Mouse (Mus musculus) intestine, postnatal 0 days (tissue): ENCODE results near the gene Pole4. TPM values are rescaled to one million over a fixed set of nuclear protein-coding genes. Genes with fewer than 3 reads are reported as not detected.
"Not testable (repeated sequence)": the region's sequence is repeated elsewhere in the genome, so short reads cannot be mapped to it uniquely, and the experiment has no call there.

Source experiments
- ATAC-seq: fragments of 200-750 bp; cut with Nextera tagmentation; 2 replicates; pipeline ENCODE4 v1.8.0; 2017; ENCODE audit warnings: mild to moderate bottlenecking, moderate TSS enrichment, moderate library complexity
- H3K27ac ChIP-seq: fragments of 300-500 bp; sonication (generic); 2 replicates; pipeline ENCODE4 v1.5.1; 2014; ENCODE audit warnings: mild to moderate bottlenecking, low read depth, low read length, moderate library complexity
- H3K27me3 ChIP-seq: fragments of 300-500 bp; sonication (generic); replicated peaks from 2 replicates; pipeline ENCODE4 v1.6.1; 2014; ENCODE audit warnings: low read length, mixed read lengths; ENCODE audit not compliant: control insufficient read depth, insufficient read depth
- H3K36me3 ChIP-seq: fragments of 300-500 bp; sonication (generic); 2 replicates; pipeline ENCODE4 v1.6.1; 2014; ENCODE audit warnings: mild to moderate bottlenecking, moderate library complexity; ENCODE audit not compliant: control insufficient read depth, insufficient read depth
- H3K4me1 ChIP-seq: fragments of 300-500 bp; sonication (generic); replicated peaks from 2 replicates; pipeline ENCODE4 v1.6.1; 2014; ENCODE audit warnings: antibody characterized with exemption, low read length, mixed read lengths; ENCODE audit not compliant: control insufficient read depth, insufficient read depth
- H3K4me2 ChIP-seq: fragments of 300-500 bp; sonication (generic); replicated peaks from 2 replicates; pipeline ENCODE4 v1.6.1; 2014; ENCODE audit warnings: low read depth, mild to moderate bottlenecking, moderate library complexity
- H3K4me3 ChIP-seq: fragments of 300-500 bp; sonication (generic); 2 replicates; pipeline ENCODE4 v1.5.1; 2014; ENCODE audit warnings: low read depth, low read length
- H3K9ac ChIP-seq: fragments of 300-500 bp; sonication (generic); 2 replicates; pipeline ENCODE4 v1.6.1; 2014; ENCODE audit warnings: mild to moderate bottlenecking, low read depth, low read length
- H3K9me3 ChIP-seq: fragments of 300-500 bp; sonication (generic); 2 replicates; pipeline ENCODE4 v1.6.1; 2016; ENCODE audit warnings: mixed run types; ENCODE audit not compliant: control insufficient read depth
- CTCF ChIP-seq: sonication (generic); IDR thresholded peaks from 2 replicates; pipeline ENCODE4 v1.5.1; 2016; ENCODE audit warnings: low read depth, mild to moderate bottlenecking, control low read depth, antibody characterized with exemption, moderate library complexity
- WGBS: fragments of 180-500 bp; shearing (Covaris S2); extraction: QIAGEN DNeasy Blood & Tissue Kit; methylation state at CpG from one replicate; pipeline ENCODE4 v1.1.7; 2014; 5-methylcytosine and 5-hydroxymethylcytosine counted together
- polyA plus RNA-seq: library from polyadenylated mRNA; unstranded; fragments of >200 nt; fragmentation: Nextera tagmentation; extraction: Ambion mirVana; gene quantifications from 2 replicates; pipeline ENCODE4 v1.2.1, GENCODE M21; 2015

The Pole4 gene
- polyA plus RNA-seq, 1 experiment from 2014 or later: 73.1 TPM

DNA sequence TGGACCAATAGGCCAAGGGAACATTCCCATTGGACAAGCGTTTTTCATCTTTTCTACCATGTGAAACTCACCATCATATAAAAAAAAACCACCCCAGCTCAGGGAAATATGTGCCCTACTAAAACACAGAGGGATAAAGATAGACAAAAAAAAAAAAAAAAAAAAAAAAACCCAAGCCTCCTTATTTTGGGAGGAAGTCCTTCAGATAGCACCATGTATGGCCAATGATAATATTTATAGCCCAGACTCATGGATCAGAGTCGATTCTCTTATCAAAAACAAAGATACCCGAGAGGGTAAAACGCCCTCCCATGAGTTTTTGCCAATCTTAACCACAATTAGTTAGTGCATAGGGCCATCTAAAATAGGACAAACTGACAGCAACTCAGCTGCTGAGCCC is 15.7 kb downstream of the Pole4 start:
- Histone ChIP-seq H3K27me3 (no peaks in the 10 kb centered on the region), H3K4me3 (no peak overlapping the region), H3K27ac (no peak overlapping the region), H3K36me3 (no peaks in the 10 kb centered on the region), H3K9me3 (no peaks in the 10 kb centered on the region), H3K4me1 (no peaks in the 10 kb centered on the region), H3K4me2 (no peak overlapping the region), H3K9ac (no peak overlapping the region)
- no peak for TF ChIP-seq CTCF
- 74% methylated on average over 4 of the region's 4 CpGs for WGBS
- no peak for ATAC-seq

DNA sequence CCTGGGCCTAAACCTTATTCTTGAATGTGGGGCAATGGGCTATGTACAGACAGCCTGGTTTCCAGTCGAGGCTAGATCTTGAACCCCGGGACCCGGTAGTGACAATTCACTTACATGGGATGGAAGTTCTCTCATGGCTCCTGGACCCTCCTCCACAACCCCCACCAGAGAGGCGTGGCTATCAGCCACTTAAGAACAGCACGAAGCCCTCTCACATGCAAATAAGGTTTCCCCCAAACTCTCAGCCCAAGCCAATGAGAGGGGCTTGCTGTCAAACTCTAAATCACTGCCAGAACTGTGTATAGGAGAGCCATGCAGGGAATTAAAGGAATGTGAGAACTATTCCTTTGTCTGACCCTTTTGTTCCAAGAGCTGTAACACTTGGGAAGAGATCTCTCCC is 16.6 kb downstream of the Pole4 start:
- H3K9me3 ChIP-seq, H3K27ac ChIP-seq, ATAC-seq, H3K9ac ChIP-seq, H3K4me2 ChIP-seq, H3K4me3 ChIP-seq, H3K27me3 ChIP-seq, H3K36me3 ChIP-seq, H3K4me1 ChIP-seq: not testable (repeated sequence)
- 69% methylated on average over 5 of the region's 5 CpGs for WGBS

DNA sequence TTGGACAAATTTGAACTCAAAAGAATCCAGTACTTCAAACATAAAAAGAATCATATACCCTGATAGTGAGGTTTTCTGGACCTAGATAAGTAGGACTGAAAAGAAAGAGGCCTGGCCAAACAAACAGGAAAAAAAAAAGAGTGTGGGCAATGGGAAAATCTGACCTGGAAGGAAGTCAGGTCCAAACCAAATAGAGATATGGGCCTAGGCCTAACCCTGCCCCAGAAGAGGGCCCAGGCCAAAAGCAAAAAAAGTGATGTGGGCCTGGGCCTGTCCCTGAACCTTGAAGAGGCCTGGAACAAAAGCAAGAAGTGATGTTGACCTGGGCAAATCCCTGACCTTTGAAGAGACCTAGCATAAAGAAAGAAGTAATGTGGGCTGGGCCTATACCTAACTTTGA is 21.0 kb downstream of the Pole4 start:
- no peak overlapping the region for H3K27ac ChIP-seq
- no peak for ATAC-seq
- H3K9me3 ChIP-seq: no peaks in the 10 kb centered on the region
- H3K9ac ChIP-seq: no peak overlapping the region
- H3K27me3 ChIP-seq: no peaks in the 10 kb centered on the region
- TF ChIP-seq CTCF: no peak
- no peak overlapping the region for H3K4me3 ChIP-seq
- no peak overlapping the region for H3K4me2 ChIP-seq
- no peaks in the 10 kb centered on the region for H3K4me1 ChIP-seq
- no peaks in the 10 kb centered on the region for H3K36me3 ChIP-seq

DNA sequence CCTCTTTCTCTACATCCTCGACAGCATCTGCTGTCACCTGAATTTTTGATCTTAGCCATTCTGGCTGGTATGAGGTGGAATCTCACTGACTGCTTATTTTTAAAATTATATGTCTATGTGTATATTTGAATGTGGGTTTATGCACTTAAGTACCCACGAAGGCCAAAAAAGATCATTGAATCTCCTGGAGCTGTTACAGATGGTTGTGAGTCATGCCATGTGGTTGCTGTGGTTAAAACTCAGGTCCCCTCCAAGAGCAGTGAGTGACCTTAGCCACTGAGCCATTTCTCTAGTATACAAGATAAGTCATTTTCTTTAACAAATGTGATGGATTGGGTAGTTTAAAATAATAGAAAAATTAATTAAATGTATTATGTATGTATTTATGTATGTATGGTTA is 25.9 kb downstream of the Pole4 start:
- H3K9ac ChIP-seq, H3K27me3 ChIP-seq, H3K9me3 ChIP-seq, ATAC-seq, H3K36me3 ChIP-seq, H3K4me1 ChIP-seq, H3K4me3 ChIP-seq, H3K27ac ChIP-seq, H3K4me2 ChIP-seq: not testable (repeated sequence)
- WGBS: 88% methylated on average over 2 of the region's 2 CpGs

DNA sequence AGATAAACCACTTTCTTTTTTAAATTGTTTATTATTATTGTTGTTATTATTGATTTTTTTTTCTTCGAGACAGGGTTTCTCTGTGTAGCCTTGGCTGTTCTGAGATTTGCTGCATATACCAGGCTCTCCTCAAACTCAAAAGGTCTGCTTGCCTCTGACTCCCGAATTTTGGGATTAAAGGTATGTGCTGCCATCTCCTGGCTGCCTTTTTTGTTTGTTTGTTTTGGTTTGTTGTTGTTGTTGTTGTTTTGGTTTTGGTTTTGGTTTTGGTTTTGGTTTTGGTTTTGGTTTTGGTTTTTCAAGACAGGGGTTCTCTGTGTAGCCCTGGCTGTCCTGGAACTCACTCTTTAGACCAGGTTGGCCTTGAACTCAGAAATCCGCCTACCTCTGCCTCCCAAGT is 27.5 kb downstream of the Pole4 start:
- H3K36me3 ChIP-seq, H3K27me3 ChIP-seq, H3K4me1 ChIP-seq, H3K4me3 ChIP-seq, H3K9me3 ChIP-seq, ATAC-seq, H3K27ac ChIP-seq, H3K9ac ChIP-seq, H3K4me2 ChIP-seq: not testable (repeated sequence)
- WGBS: 83% methylated on average over 3 of the region's 3 CpGs

DNA sequence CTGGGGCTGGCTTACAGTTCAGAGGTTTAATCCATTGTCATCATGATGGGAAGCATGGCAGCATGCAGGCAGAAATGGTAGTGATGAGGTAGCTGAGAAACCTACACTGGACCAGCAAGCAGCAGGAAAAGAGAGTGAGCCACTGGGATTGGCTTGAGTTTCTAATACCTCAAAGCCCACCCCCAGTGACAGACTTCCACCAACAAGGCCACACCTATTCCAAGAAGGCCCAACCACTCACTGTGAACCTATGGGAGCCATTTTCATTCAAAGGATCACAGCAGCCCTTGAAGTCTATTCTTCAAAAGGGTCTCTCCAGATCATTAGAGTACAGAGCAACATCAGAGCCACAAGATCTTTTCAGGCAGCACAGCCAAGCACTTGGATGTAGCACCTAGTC is 38.7 kb downstream of the Pole4 start:
- H3K9me3 ChIP-seq: no peaks in the 10 kb centered on the region
- no peak overlapping the region for H3K4me3 ChIP-seq
- H3K27ac ChIP-seq: no peak overlapping the region
- no peak overlapping the region for H3K4me2 ChIP-seq
- no peak overlapping the region for H3K9ac ChIP-seq
- H3K4me1 ChIP-seq: no peaks in the 10 kb centered on the region
- no peak for ATAC-seq
- no peaks in the 10 kb centered on the region for H3K36me3 ChIP-seq
- TF ChIP-seq CTCF: no peak
- no peaks in the 10 kb centered on the region for H3K27me3 ChIP-seq

DNA sequence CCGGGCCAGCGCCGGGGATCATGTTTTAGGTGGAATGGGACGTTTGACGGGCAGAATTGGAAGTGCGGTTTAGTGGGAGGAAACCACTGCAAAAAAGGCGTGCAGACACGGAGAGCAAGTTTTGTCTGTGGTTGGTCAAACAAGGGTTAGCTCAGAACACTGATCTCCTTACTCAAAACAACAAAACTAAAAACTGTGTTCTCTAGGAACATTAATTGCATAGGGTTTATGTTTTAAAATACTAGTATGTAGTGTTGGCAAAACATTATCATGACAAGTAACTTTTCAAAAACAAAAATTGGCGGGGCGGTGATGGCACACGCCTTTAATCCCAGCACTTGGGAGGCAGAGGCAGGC is 52.0 kb downstream of the Pole4 start:
- no peak for ATAC-seq
- Histone ChIP-seq H3K4me2 (peak overlapping the region; percentile 66), H3K27me3 (no peaks in the 10 kb centered on the region), H3K4me3 (peak overlapping the region; percentile 77), H3K36me3 (peaks cover 13% of the 10 kb centered on the region), H3K27ac (peak overlapping the region; percentile 93), H3K9me3 (no peaks in the 10 kb centered on the region), H3K9ac (peak overlapping the region; percentile 79), H3K4me1 (0 out of 2 replicates have a peak, but pooled peaks cover 6% of the 10 kb centered on the region)
- TF ChIP-seq CTCF: no peak
- WGBS: 34% methylated on average over 11 of the region's 11 CpGs
